Mouse (Mus musculus) liver, adult 2 months (tissue): ENCODE results near the gene Pelp1. TPM values are rescaled to one million over a fixed set of nuclear protein-coding genes. Genes with fewer than 3 reads are reported as not detected.
A peak's percentile ranks its signal among the peaks of the same experiment; 100 is the strongest.

Source experiments
- DNase-seq: peaks from one replicate; pipeline ENCODE4 v3.0.0-alpha.2; 2011; ENCODE audit warnings: low read depth, low spot score; ENCODE audit errors: extremely low read depth
- H3K27ac ChIP-seq: fragments of 200-500 bp; replicated peaks from 2 replicates; pipeline ENCODE4 v1.5.1; 2012; ENCODE audit warnings: low read depth, mild to moderate bottlenecking, control low read depth, inconsistent platforms, low read length; ENCODE audit not compliant: insufficient read depth
- H3K27me3 ChIP-seq: fragments of 200-500 bp; 2 replicates; pipeline ENCODE4 v1.6.1; 2012; ENCODE audit warnings: mild to moderate bottlenecking, moderate library complexity, low read length, inconsistent platforms; ENCODE audit not compliant: control insufficient read depth, insufficient read depth
- H3K36me3 ChIP-seq: fragments of 200-500 bp; 2 replicates; pipeline ENCODE4 v1.6.1; 2012; ENCODE audit warnings: low read length, inconsistent platforms; ENCODE audit not compliant: control insufficient read depth, insufficient read depth
- H3K4me1 ChIP-seq: fragments of 200-500 bp; 2 replicates; pipeline ENCODE4 v1.6.1; 2011; ENCODE audit warnings: low read length; ENCODE audit not compliant: control insufficient read depth, insufficient read depth
- H3K4me3 ChIP-seq: fragments of 200-500 bp; 2 replicates; pipeline ENCODE4 v1.5.1; 2011; ENCODE audit warnings: low read depth, mild to moderate bottlenecking, control low read depth, low read length, moderate library complexity; ENCODE audit not compliant: insufficient read depth
- H3K79me2 ChIP-seq: fragments of 200-500 bp; 2 replicates; pipeline ENCODE4 v1.6.1; 2012; ENCODE audit warnings: inconsistent platforms, mild to moderate bottlenecking, low read length, moderate library complexity; ENCODE audit not compliant: control insufficient read depth, insufficient read depth
- H3K9ac ChIP-seq: fragments of 200-500 bp; 2 replicates; pipeline ENCODE4 v1.6.1; 2012; ENCODE audit warnings: low read depth, mild to moderate bottlenecking, control low read depth, inconsistent platforms, low read length
- CTCF ChIP-seq: fragments of 200-500 bp; IDR thresholded peaks from 2 replicates; pipeline ENCODE4 v1.5.1; 2011; ENCODE audit warnings: low read depth, low read length, control low read depth
- POLR2A ChIP-seq: fragments of 200-500 bp; IDR thresholded peaks from 2 replicates; pipeline ENCODE4 v1.6.1; 2011; ENCODE audit warnings: low read length, control low read depth; ENCODE audit not compliant: insufficient read depth; ENCODE audit errors: extremely low read depth
- WGBS: fragments of 180-500 bp; shearing (Covaris S2); methylation state at CpG from one replicate; pipeline ENCODE4 v1.1.7; 2018; 5-methylcytosine and 5-hydroxymethylcytosine counted together
- polyA plus RNA-seq: library from polyadenylated mRNA; depleted of rRNA; stranded (reverse); fragments of >200 nt; gene quantifications from 2 replicates; pipeline ENCODE4 v1.2.3, GENCODE M21; 2012
- total RNA-seq: library from RNA; depleted of rRNA; stranded (reverse); fragments of >200 nt; gene quantifications from 2 replicates; pipeline ENCODE4 v1.2.3, GENCODE M21; 2014

The Pelp1 gene
- total and polyA plus RNA-seq, 2 experiments: 3.1 to 7.7 TPM

DNA sequence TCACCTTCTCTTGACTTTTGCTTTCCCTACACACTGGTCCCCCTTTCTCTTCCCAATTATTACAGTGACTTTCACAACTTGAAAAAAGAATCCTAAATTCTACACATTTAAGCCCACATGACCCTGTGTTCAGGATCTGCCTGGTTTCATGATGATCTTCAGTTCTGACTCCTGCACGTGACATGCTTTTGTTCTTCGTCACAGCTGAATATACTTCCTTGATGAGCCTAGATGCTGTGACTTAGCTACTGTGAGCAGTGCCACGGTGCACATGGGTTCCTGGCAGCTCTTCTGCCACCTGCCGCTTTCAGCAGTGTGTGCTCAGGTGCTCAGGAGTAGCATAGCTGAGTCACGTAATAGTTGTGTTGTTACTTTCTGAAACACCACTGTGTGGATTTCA is 2.8 kb upstream of the Pelp1 start:
- Histone ChIP-seq H3K27me3 (no peaks in the 10 kb centered on the region), H3K9ac (no peak overlapping the region), H3K4me1 (no peaks in the 10 kb centered on the region; the same call in 1 of the 2 replicates), H3K4me3 (no peak overlapping the region), H3K79me2 (peaks cover 10% of the 10 kb centered on the region), H3K36me3 (no peaks in the 10 kb centered on the region), H3K27ac (no peak overlapping the region)
- no peak for TF ChIP-seq CTCF
- TF ChIP-seq POLR2A: no peak
- DNase-seq: no peak
- 83% methylated on average over 5 of the region's 5 CpGs for WGBS

DNA sequence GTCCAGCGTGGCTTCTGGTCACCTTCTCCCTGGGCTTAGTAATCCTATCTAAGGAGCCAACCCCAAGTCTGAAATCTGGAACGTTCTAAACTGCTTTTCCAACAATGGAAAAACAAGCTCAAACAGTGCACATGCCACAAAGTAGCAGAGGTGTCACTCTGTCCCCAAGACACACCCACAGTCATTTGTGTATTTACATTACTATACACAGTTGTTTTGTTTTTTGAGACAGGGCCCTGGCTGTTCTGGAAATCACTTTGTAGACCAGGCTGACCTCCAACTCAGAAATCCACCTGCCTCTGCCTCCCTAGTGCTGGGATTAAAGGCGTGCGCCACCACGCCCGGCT is 439 bp upstream of the Pelp1 start:
- no peaks in the 10 kb centered on the region for H3K36me3 ChIP-seq
- no peaks in the 10 kb centered on the region for H3K27me3 ChIP-seq
- H3K4me1 ChIP-seq: no peaks in the 10 kb centered on the region; the same call in 1 of the 2 replicates
- no peak overlapping the region for H3K9ac ChIP-seq
- no peak overlapping the region for H3K27ac ChIP-seq
- TF ChIP-seq POLR2A (no peak), CTCF (no peak)
- 63% methylated on average over 6 of the region's 6 CpGs for WGBS
- peak overlapping the region; percentile 71; the same call in 1 of the 2 replicates for H3K4me3 ChIP-seq
- H3K79me2 ChIP-seq: peaks cover 14% of the 10 kb centered on the region
- DNase-seq: no peak

DNA sequence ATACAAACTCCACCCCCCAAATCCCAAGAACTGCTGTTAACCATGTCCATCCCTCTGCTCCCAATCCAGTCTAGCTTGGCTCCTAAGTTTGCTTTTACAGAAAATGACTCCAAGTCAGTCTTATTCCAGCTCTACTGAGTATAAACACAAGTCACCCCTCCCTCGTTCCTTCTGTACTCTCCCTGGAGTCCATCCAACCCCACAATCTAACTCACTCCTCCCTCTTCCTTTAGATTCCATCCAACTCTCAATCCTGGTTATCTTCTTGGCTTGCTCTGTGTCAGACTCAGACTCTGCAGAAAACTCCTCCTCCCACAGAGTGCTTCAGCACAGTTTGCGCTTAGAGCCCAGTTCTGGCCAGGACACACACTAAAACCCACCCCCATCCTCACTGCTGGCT is 6.2 kb downstream of the Pelp1 start:
- WGBS: 72% methylated on average over 2 of the region's 2 CpGs
- Histone ChIP-seq H3K27ac (no peak overlapping the region), H3K4me1 (no peaks in the 10 kb centered on the region), H3K4me3 (no peak overlapping the region), H3K79me2 (peaks cover 5% of the 10 kb centered on the region; the same call in 1 of the 2 replicates), H3K27me3 (no peaks in the 10 kb centered on the region), H3K36me3 (peaks cover 20% of the 10 kb centered on the region), H3K9ac (no peak overlapping the region)
- TF ChIP-seq POLR2A (no peak), CTCF (no peak)
- DNase-seq: peak; percentile 48

DNA sequence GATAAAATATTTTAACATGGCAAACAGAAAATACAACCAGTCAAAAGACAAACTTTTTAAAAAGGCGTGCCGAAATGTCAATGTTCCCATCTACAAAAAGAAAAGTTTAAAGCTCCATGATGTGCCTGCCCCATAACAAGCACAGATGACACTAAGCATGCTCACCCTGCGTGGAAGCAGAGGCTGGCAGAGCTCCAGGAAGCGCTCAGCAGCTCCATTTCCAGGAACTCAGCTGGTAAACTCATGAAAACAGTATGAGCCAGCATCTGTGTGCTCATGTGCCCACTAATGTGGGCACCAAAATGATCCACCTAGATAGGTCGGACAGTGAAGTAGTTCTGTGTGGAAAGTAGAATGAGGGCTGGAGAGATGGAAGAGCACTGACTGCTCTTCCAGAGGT is 20.4 kb downstream of the Pelp1 start:
- TF ChIP-seq POLR2A: no peak
- no peak for TF ChIP-seq CTCF

DNA sequence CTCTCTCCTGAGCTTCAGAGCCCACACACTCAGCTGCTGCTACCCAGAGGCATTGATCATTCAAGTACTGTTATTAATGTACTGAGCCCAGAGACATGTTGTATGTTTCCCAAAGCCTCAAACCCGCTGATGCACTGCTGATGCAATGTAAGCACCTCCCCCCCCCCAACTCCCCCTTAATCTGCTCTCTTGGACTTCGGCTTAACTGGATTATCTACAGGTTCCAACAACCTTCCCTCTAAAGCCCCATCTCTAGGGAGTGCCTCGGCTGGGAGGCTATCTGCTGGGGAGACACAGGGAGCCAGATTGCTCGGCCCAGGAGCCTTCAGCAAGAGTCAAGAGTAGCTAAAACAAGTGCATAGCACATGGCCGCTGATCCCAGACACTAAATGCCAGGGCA is 22.4 kb downstream of the Pelp1 start:
- no peaks in the 10 kb centered on the region for H3K79me2 ChIP-seq
- DNase-seq: no peak
- no peak overlapping the region for H3K27ac ChIP-seq
- TF ChIP-seq CTCF (no peak), POLR2A (no peak)
- no peak overlapping the region for H3K4me3 ChIP-seq
- WGBS: 85% methylated on average over 5 of the region's 5 CpGs
- H3K9ac ChIP-seq: no peak overlapping the region
- H3K4me1 ChIP-seq: no peaks in the 10 kb centered on the region
- peaks cover 8% of the 10 kb centered on the region; the same call in 1 of the 2 replicates for H3K36me3 ChIP-seq
- H3K27me3 ChIP-seq: no peaks in the 10 kb centered on the region

More for the DNA sequence above, 20.4 kb downstream of the Pelp1 start:
- Histone ChIP-seq H3K4me1 (no peaks in the 10 kb centered on the region), H3K27ac (no peak overlapping the region), H3K27me3 (no peaks in the 10 kb centered on the region), H3K79me2 (no peaks in the 10 kb centered on the region), H3K36me3 (peaks cover 12% of the 10 kb centered on the region; the same call in 1 of the 2 replicates), H3K4me3 (no peak overlapping the region), H3K9ac (no peak overlapping the region)
- WGBS: 64% methylated on average over 5 of the region's 5 CpGs
- no peak for DNase-seq

DNA sequence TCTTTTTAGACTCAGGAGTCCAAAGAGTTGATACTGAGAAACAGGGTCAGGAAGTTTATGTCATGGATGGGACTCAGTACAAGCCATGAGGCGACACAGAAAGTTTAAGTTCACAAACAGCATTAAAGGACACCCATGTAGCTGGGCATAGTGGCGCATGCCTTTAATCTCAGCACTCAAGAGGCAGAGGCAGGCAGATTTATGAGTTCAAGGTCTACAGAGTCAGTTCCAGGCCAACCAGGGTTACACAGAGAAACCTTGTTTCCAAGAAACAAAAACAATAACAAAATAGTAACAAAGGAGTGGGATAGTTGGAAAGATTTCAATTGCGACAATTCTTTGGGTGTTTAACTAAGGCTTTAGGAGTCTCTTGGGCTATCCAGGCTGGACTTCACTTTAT is 25.7 kb downstream of the Pelp1 start:
- TF ChIP-seq POLR2A (no peak), CTCF (no peak)
- Histone ChIP-seq H3K4me3 (no peak overlapping the region), H3K27ac (no peak overlapping the region), H3K27me3 (no peaks in the 10 kb centered on the region), H3K79me2 (no peaks in the 10 kb centered on the region), H3K9ac (no peak overlapping the region), H3K36me3 (no peaks in the 10 kb centered on the region), H3K4me1 (no peaks in the 10 kb centered on the region)
- 85% methylated on average over 3 of the region's 3 CpGs for WGBS
- DNase-seq: no peak
